Mouse (Mus musculus) cortical plate, adult 2 months (tissue): ENCODE results near the gene Map4.

Source experiments
- CTCF ChIP-seq: fragments of 200-500 bp; IDR thresholded peaks from 2 replicates; pipeline ENCODE4 v1.5.1; 2011; ENCODE audit warnings: mild to moderate bottlenecking, control low read depth, low read length; ENCODE audit not compliant: insufficient read depth; ENCODE audit errors: extremely low read depth
- POLR2A ChIP-seq: fragments of 200-500 bp; IDR thresholded peaks from 2 replicates; pipeline ENCODE4 v1.6.1; 2011; ENCODE audit warnings: mild to moderate bottlenecking, low read length, control low read depth; ENCODE audit not compliant: insufficient read depth; ENCODE audit errors: extremely low read depth

DNA sequence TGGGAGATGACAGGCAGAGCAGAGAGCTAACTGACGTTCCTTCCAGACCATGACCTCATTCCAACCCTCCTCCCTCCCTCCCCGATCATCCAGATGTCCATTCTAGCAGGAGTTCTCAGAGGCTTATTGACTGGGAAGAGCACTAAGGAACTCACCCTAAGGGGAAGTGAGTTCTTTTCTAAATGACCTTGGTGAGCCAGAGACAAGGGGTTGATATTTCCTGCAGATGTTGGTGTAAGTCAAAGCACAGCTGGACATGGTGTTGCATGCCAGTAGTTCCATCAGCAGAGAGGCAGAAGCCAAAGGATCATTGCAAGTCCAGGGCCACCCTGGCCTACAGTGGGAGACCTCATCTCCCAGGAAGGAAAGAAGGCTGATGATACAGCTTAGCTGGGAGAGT is 33.2 kb upstream of the Map4 start:
- no peak for TF ChIP-seq CTCF
- TF ChIP-seq POLR2A = no peak
